Mouse (Mus musculus): ENCODE data around the gene Gm37240.

Gm37240 gene

GRCm38 (mm10) chr3:85764008-85764834, 123.1 kb downstream of the Gm37240 start:
- in situ Hi-C loops (cut with MboI; ENCODE audit: unreplicated experiment in 2 of 2), result no loop called here

- in situ Hi-C loops (cut with MboI; ENCODE audit: unreplicated experiment in 2 of 2), result no loop called here
These were observed 129.4 kb downstream of the Gm37240 start for GRCm38 (mm10) chr3:85757944-85758343.

GRCm38 (mm10) chr3:85757435-85757834, 129.9 kb downstream of the Gm37240 start:
- in situ Hi-C loops (cut with MboI; ENCODE audit: unreplicated experiment in 2 of 2), result no loop called here

GRCm38 (mm10) chr3:85749348-85749747, 138.0 kb downstream of the Gm37240 start:
- in situ Hi-C loops (cut with MboI; ENCODE audit: unreplicated experiment in 2 of 2), result no loop called here

- in situ Hi-C loops (cut with MboI; ENCODE audit: unreplicated experiment in 2 of 2), result no loop called here
These were observed 138.5 kb downstream of the Gm37240 start for GRCm38 (mm10) chr3:85748863-85749262.

- in situ Hi-C loops (cut with MboI; ENCODE audit: unreplicated experiment in 2 of 2), result no loop called here
These were observed 141.2 kb downstream of the Gm37240 start for GRCm38 (mm10) chr3:85746116-85746515.

- in situ Hi-C loops (cut with MboI; ENCODE audit: unreplicated experiment in 2 of 2), result no loop called here
These were observed 145.6 kb downstream of the Gm37240 start for GRCm38 (mm10) chr3:85741767-85742166.

- in situ Hi-C loops (cut with MboI; ENCODE audit: unreplicated experiment in 2 of 2), result no loop called here
These were observed 148.7 kb downstream of the Gm37240 start for GRCm38 (mm10) chr3:85738591-85738990.

GRCm38 (mm10) chr3:85733939-85734729, 153.2 kb downstream of the Gm37240 start:
- in situ Hi-C loops (cut with MboI; ENCODE audit: unreplicated experiment in 2 of 2), result no loop called here

GRCm38 (mm10) chr3:85727171-85727570, 160.1 kb downstream of the Gm37240 start:
- in situ Hi-C loops (cut with MboI; ENCODE audit: unreplicated experiment in 2 of 2), result no loop called here

- in situ Hi-C loops (cut with MboI; ENCODE audit: unreplicated experiment in 2 of 2), result no loop called here
These were observed 161.3 kb downstream of the Gm37240 start for GRCm38 (mm10) chr3:85725971-85726370.

- in situ Hi-C loops (cut with MboI; ENCODE audit: unreplicated experiment in 2 of 2), result no loop called here
These were observed 162.2 kb downstream of the Gm37240 start for GRCm38 (mm10) chr3:85725110-85725509.

- in situ Hi-C loops (cut with MboI; ENCODE audit: unreplicated experiment in 2 of 2), result loop anchor here (25.0 kb wide), 3 partner anchors 640 to 1090 kb away; no protein-coding TSS in a partner anchor
These were observed 164.7 kb downstream of the Gm37240 start for GRCm38 (mm10) chr3:85722581-85722980.

GRCm38 (mm10) chr3:85715764-85716297, 171.5 kb downstream of the Gm37240 start:
- in situ Hi-C loops (cut with MboI; ENCODE audit: unreplicated experiment in 2 of 2), result loop anchor here (25.0 kb wide), 3 partner anchors 646 to 1096 kb away; no protein-coding TSS in a partner anchor

GRCm38 (mm10) chr3:85713936-85714709, 173.2 kb downstream of the Gm37240 start:
- in situ Hi-C loops (cut with MboI; ENCODE audit: unreplicated experiment in 2 of 2), result loop anchor here (25.0 kb wide), 3 partner anchors 648 to 1098 kb away; no protein-coding TSS in a partner anchor

GRCm38 (mm10) chr3:85710695-85711094, 176.6 kb downstream of the Gm37240 start:
- in situ Hi-C loops (cut with MboI; ENCODE audit: unreplicated experiment in 2 of 2), result loop anchor here (25.0 kb wide), 3 partner anchors 652 to 1102 kb away; no protein-coding TSS in a partner anchor

GRCm38 (mm10) chr3:85707421-85707820, 179.9 kb downstream of the Gm37240 start:
- in situ Hi-C loops (cut with MboI; ENCODE audit: unreplicated experiment in 2 of 2), result loop anchor here (5.0 to 25.0 kb wide), 6 partner anchors 215 to 1105 kb away; no protein-coding TSS in a partner anchor

- in situ Hi-C loops (cut with MboI; ENCODE audit: unreplicated experiment in 2 of 2), result loop anchor here (25.0 kb wide), 3 partner anchors 659 to 1109 kb away; no protein-coding TSS in a partner anchor
These were observed 184.0 kb downstream of the Gm37240 start for GRCm38 (mm10) chr3:85703141-85703882.

GRCm38 (mm10) chr3:85698496-85698895, 188.8 kb downstream of the Gm37240 start:
- in situ Hi-C loops (cut with MboI; ENCODE audit: unreplicated experiment in 2 of 2), result no loop called here
